Mouse (Mus musculus) heart, adult 2 months (tissue): ENCODE measurements around the gene Acbd5. TPM values are rescaled to one million over a fixed set of nuclear protein-coding genes. Genes with fewer than 3 reads are reported as not detected.

Source experiments
- DNase-seq, 2 experiments: peaks; one replicate each; pipeline ENCODE4 v3.0.0; 2021
- H3K27ac ChIP-seq: fragments of 200-600 bp; 2 replicates; pipeline ENCODE4 v1.8.1; 2022
- H3K27me3 ChIP-seq: fragments of 200-500 bp; 2 replicates; pipeline ENCODE4 v1.6.1; 2012; ENCODE audit warnings: mild to moderate bottlenecking, low read length, inconsistent platforms, mixed read lengths; ENCODE audit not compliant: control insufficient read depth, insufficient read depth
- H3K36me3 ChIP-seq: fragments of 200-500 bp; 2 replicates; pipeline ENCODE4 v1.6.1; 2012; ENCODE audit warnings: low read length, inconsistent platforms; ENCODE audit not compliant: control insufficient read depth, insufficient read depth
- H3K4me1 ChIP-seq: fragments of 200-500 bp; 2 replicates; pipeline ENCODE4 v1.6.1; 2011; ENCODE audit warnings: low read length; ENCODE audit not compliant: control insufficient read depth, insufficient read depth
- H3K4me3 ChIP-seq: fragments of 200-600 bp; 2 replicates; pipeline ENCODE4 v1.8.1; 2022
- H3K79me2 ChIP-seq: fragments of 200-500 bp; replicated peaks from 2 replicates; pipeline ENCODE4 v1.6.1; 2012; ENCODE audit warnings: mild to moderate bottlenecking, inconsistent platforms, low read length, moderate library complexity, mixed read lengths; ENCODE audit not compliant: control insufficient read depth, insufficient read depth
- H3K9ac ChIP-seq: fragments of 200-500 bp; 2 replicates; pipeline ENCODE4 v1.6.1; 2012; ENCODE audit warnings: low read depth, mild to moderate bottlenecking, control low read depth, inconsistent platforms, low read length, mixed read lengths
- CTCF ChIP-seq: fragments of 200-600 bp; IDR thresholded peaks from 2 replicates; pipeline ENCODE4 v1.8.1; 2022; ENCODE audit warnings: antibody characterized with exemption, mild to moderate bottlenecking, moderate library complexity
- EP300 ChIP-seq: fragments of 200-500 bp; IDR thresholded peaks from 2 replicates; pipeline ENCODE4 v1.6.1; 2011; ENCODE audit warnings: low read depth, low read length, control low read depth; ENCODE audit not compliant: insufficient read depth
- POLR2A ChIP-seq: fragments of 200-500 bp; IDR thresholded peaks from 2 replicates; pipeline ENCODE4 v1.6.1; 2011; ENCODE audit warnings: mild to moderate bottlenecking, low read depth, low read length, control low read depth; ENCODE audit not compliant: insufficient read depth
- WGBS: fragments of 180-500 bp; shearing (Covaris S2); methylation state at CpG from one replicate; pipeline ENCODE4 v1.1.7; 2018; 5-methylcytosine and 5-hydroxymethylcytosine counted together
- intact Hi-C: fragments of 180-260 bp; cut with DNase I; formaldehyde crosslinking; loops from one replicate; pipeline ENCODE4 v1.15.1; 2025
- long read RNA-seq: library from polyadenylated mRNA; stranded (forward); transcript quantifications from one replicate; pipeline ENCODE4 v2.0.0, GENCODE M21; 2021
- polyA plus RNA-seq: library from polyadenylated mRNA; depleted of rRNA; stranded (reverse); fragments of >200 nt; gene quantifications from 2 replicates; pipeline ENCODE4 v1.2.3, GENCODE M21; 2012; rRNA removed
- total RNA-seq, 2 experiments: library from RNA; stranded (reverse); gene quantifications; 2 replicates each; pipeline ENCODE4 v1.2.3; 2021

Gene Acbd5
- 10 to 100 TPM; 26.5 to 28.0 TPM for total RNA-seq
- 4.1 and 7.0 TPM in 2 replicates for polyA plus RNA-seq
- long read RNA-seq, transcript Acbd5-203 (13 exons, 3,725 nt), result major isoform, 5 of 19 reads
- long read RNA-seq, transcript Acbd5-213 (13 exons, 1,986 nt), result major isoform, 5 of 19 reads
- long read RNA-seq, partial matches to known transcripts, result 2 of 19 reads
- long read RNA-seq, other reads (novel, unspliced or antisense), result 3 of 19 reads

- 0 out of 2 replicates have a peak, but pooled peaks have one; percentile 8 for TF ChIP-seq CTCF
- TF ChIP-seq EP300, result peak; percentile 79
- TF ChIP-seq POLR2A, result peak; percentile 89
- WGBS, result 3% methylated on average over 34 of the region's 34 CpGs
- H3K36me3 ChIP-seq, result peaks cover 5% of the 10 kb centered on the region
- H3K27ac ChIP-seq, result peak within 1 kb of the TSS; percentile 97
- H3K27me3 ChIP-seq, result no peaks in the 10 kb centered on the region
- peak within 1 kb of the TSS; percentile 89 for H3K4me3 ChIP-seq
- peak within 1 kb of the TSS; percentile 97 for H3K9ac ChIP-seq
- intact Hi-C loops, result loop anchor here (1.0 to 2.0 kb wide), 3 partner anchors 27 to 172 kb away; partner anchors contain the start of genes Abi1, Mastl, Pdss1 and Yme1l1
- peak; percentile 94 to 97 for DNase-seq
- no peaks in the 10 kb centered on the region for H3K4me1 ChIP-seq
- no peaks in the 10 kb centered on the region for H3K79me2 ChIP-seq
Measured at GRCm38 (mm10) chr2:23067552-23068369, at the start of gene Acbd5. Acbd5 (plus strand) TSS chr2:23068167.

GRCm38 (mm10) chr2:23019170-23019569 lies 48.8 kb upstream of the Acbd5 start:
- no peak overlapping the region for H3K4me3 ChIP-seq
- H3K4me1 ChIP-seq, result peaks cover 17% of the 10 kb centered on the region
- no peaks in the 10 kb centered on the region for H3K27me3 ChIP-seq
- intact Hi-C loops, result no loop called here
- H3K79me2 ChIP-seq, result peaks cover 12% of the 10 kb centered on the region
- 65% methylated on average over 2 of the region's 2 CpGs for WGBS
- H3K36me3 ChIP-seq, result peaks cover 24% of the 10 kb centered on the region
- no peak overlapping the region for H3K9ac ChIP-seq
- no peak overlapping the region for H3K27ac ChIP-seq
- DNase-seq, result no peak
- TF ChIP-seq POLR2A (no peak), EP300 (no peak), CTCF (no peak)

- H3K4me3 ChIP-seq, result no peak overlapping the region
- H3K9ac ChIP-seq, result no peak overlapping the region
- H3K36me3 ChIP-seq, result peaks cover 22% of the 10 kb centered on the region
- peaks cover 14% of the 10 kb centered on the region for H3K4me1 ChIP-seq
- H3K27ac ChIP-seq, result peak overlapping the region; percentile 61
- H3K27me3 ChIP-seq, result no peaks in the 10 kb centered on the region
- intact Hi-C loops, result no loop called here
- 70% methylated on average over 4 of the region's 4 CpGs for WGBS
- peaks cover 15% of the 10 kb centered on the region for H3K79me2 ChIP-seq
- no peak for DNase-seq
- no peak for TF ChIP-seq CTCF
- no peak for TF ChIP-seq POLR2A
- no peak for TF ChIP-seq EP300
Measured at GRCm38 (mm10) chr2:23021320-23021719, 46.6 kb upstream of the Acbd5 start.

- peak; percentile 52 to 69 for DNase-seq
- 0 out of 2 replicates have a peak, but pooled peaks have one; percentile 22 for TF ChIP-seq EP300
- TF ChIP-seq CTCF, result no peak
- TF ChIP-seq POLR2A, result no peak
- intact Hi-C loops, result no loop called here
- Histone ChIP-seq H3K79me2 (peaks cover 18% of the 10 kb centered on the region), H3K27ac (peak overlapping the region; percentile 61), H3K9ac (no peak overlapping the region), H3K36me3 (peaks cover 22% of the 10 kb centered on the region), H3K4me1 (peaks cover 17% of the 10 kb centered on the region), H3K4me3 (no peak overlapping the region), H3K27me3 (no peaks in the 10 kb centered on the region)
- 3% methylated on average over 4 of the region's 4 CpGs for WGBS
Measured at GRCm38 (mm10) chr2:23021721-23022120, 46.2 kb upstream of the Acbd5 start.

- H3K27me3 ChIP-seq, result no peaks in the 10 kb centered on the region
- no peak overlapping the region for H3K4me3 ChIP-seq
- 85% methylated on average over 3 of the region's 3 CpGs for WGBS
- no peak overlapping the region for H3K9ac ChIP-seq
- no peak for DNase-seq
- H3K4me1 ChIP-seq, result peaks cover 17% of the 10 kb centered on the region
- H3K79me2 ChIP-seq, result peaks cover 16% of the 10 kb centered on the region
- peaks cover 24% of the 10 kb centered on the region for H3K36me3 ChIP-seq
- intact Hi-C loops, result no loop called here
- no peak for TF ChIP-seq EP300
- no peak overlapping the region for H3K27ac ChIP-seq
Measured at GRCm38 (mm10) chr2:23023023-23023422, 44.9 kb upstream of the Acbd5 start.

DNA sequence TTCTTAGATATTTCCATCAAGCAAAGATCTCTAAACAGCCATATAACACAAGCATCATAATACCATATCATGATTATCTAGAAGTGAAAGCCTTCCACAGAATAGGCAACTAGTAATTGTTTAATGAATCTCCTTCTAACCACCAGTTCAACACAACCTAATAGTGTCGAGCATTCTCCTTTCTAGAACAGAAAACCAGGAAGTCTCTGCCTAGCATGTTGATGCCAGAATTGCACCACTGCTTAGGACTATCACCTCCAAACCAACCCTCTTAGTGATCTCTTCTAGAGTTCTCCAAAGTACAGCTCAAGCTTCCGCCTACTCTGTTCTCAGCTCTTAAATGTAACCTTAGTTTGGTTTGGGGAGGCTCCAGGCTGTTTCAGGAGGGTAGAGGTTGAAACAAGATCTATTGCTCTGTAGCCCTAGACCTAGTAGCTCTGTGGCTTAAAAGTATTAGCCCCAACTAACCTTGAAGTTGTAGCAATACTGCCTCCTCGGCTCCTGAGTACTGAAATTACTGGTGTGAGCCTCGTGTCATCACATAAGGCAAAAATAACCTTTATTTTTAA lies 44.2 kb upstream of the Acbd5 start:
- TF ChIP-seq EP300, result no peak
- no peak for TF ChIP-seq CTCF
- TF ChIP-seq POLR2A, result no peak
- 76% methylated on average over 4 of the region's 4 CpGs for WGBS
- Histone ChIP-seq H3K27me3 (no peaks in the 10 kb centered on the region), H3K36me3 (peaks cover 27% of the 10 kb centered on the region), H3K79me2 (peaks cover 17% of the 10 kb centered on the region), H3K9ac (no peak overlapping the region), H3K4me1 (peaks cover 17% of the 10 kb centered on the region), H3K27ac (no peak overlapping the region), H3K4me3 (no peak overlapping the region)
- DNase-seq, result no peak
- intact Hi-C loops, result no loop called here
